Mouse (Mus musculus): ENCODE results near the gene Rwdd3. TPM values are rescaled to one million over a fixed set of nuclear protein-coding genes. Genes with fewer than 3 reads are reported as not detected.

The Rwdd3 gene
- polyA plus RNA-seq, 2 experiments from 2014 or later = 6.0 to 8.8 TPM

DNA sequence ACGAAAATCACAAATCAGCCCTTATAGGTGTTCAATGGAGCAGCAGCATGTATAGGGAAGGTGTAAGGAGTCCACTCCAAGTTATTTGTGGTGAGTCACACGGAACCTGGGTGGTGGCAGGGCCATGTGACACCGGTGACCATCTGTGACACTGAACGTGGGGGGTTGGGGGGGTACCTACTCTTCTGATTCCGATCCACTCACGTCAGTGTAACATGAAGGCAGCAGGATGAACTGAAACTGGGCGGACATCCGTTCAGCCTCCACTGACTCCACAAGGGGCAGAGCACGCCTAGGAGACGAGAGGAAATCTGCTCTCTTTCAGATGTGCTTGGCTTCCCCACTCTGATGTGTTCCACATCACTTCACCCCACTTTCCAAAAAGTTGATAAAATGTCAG lies 11.9 kb downstream of the Rwdd3 start:
- ATAC-seq = no peak

DNA sequence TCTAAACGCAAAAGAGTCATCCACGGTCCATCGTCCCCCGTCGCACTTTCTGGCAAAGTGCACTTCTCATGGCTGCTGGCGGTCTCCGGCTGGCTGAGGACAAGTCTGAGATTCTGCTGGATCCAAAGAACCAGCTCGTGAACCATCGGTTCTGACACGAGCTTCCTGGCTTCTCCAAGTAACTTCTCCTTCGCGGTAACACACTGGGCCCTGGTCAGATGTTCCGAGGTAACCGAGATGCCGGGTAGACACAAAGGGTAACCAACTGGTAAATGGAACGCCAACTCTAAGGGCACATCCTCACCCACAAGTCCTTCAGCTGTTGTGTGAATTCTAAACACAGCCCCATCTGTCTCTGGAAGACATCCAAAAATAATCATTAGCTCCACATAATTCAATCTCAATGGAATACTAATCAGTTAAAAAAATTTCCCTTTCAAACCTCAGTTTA lies 12.6 kb downstream of the Rwdd3 start:
- no peak for ATAC-seq

DNA sequence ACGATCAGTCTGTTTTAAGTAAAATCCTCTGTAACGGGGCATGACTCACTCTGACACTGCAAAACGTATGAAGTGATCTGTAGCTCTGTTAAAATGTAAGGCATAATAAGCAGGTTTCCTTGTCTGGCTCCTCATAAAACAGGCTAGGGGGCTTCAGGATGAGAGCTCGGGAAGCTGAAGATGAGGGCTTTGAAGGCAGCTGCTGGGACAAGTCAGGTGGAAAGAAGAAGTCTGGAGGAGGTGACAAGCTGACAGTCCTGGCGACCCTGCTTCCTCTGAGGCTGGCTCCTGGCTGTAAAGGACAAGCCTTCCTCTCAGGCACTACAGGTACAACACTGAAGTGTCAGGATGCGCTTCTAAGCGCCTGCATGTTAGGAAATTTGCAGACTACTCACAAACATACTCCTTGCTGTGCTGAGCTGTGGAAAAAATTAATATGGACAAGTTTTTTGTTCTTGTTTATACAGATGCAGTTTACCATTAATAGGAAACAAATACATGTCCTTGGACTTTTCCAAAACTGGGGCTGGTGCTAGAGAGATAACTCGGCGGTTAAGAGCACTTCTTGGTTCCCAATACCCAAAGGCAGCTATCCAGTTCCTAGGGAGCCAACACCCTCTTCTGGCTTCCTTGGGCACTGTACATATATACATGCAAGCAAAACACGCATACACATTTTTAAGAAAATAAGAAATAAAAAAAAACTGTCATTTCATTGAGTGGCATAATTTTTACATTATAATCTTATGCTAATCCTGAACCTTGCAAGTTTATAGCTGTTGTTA lies 13.8 kb downstream of the Rwdd3 start:
- ATAC-seq = no peak

DNA sequence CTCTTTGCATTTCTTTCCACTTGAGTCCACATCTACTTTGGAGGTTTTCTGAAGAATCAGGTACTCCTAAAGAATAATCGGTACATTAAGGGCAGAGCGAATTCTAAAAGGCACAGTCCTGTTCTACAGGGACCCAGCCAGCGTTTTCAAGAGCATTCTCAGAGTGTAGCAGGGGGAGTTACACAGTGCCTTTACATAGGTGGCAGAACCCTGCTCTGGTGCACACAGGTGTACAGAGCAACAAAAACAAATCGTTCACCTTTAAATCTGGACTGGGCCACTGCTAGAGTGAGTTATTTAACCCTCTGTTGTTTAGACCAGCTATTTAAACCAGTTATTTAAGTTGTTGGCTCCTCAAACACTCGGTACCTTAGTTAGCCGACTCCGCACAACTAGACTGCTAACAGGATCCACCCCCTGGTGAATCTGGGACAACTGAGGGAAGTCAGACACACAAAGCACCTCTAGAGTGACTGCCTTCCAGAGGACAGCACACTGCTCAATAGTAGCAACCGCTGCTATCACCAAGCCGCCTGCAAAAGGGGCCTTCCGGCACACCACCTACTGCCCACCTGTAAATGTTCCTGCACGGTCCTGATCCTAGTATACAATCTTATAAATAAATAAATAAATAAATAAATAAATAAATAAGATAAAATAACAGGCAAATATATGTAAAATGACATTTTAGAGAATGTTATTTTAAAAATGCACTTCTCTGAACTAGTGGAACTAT lies 14.9 kb downstream of the Rwdd3 start:
- no peak for ATAC-seq

DNA sequence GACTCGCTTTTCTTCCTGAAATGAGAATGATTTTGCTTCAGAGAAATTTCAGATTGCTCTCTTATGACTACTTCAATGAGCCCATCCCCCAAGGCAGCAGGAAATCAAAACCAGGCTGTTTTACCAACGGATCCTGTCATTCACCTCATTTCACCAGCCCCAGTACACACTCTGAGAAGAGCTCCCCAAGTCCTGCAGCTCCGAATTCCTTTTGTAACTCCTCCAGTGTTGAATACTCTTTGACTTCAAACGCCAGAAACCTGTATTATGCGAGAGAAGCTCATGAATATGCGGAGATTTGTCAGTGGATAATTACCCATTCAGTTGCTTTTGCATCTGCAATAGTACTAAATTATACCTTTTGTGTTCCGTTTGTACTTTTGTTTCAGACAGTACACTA lies 15.5 kb downstream of the Rwdd3 start:
- no peak for ATAC-seq

DNA sequence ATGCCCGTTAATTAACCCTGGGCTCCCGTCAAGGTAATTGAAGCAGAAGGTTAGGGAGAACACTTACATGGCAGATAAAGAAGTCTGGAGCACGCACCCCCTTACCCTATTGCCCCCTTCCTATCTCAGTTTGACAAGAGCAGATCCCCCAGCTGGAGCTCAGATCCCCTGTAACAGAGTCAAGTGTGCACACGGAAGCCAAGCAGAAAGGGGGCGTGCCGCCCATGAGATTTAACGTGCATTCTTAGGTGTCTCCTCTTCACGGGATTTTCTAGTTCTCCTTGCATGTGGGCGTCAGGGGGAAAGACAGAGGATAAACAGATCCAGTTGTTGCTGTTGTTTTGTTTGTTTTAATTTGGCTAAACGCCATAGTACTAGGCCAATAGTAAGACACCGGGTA lies 37.6 kb downstream of the Rwdd3 start:
- no peak for ATAC-seq

DNA sequence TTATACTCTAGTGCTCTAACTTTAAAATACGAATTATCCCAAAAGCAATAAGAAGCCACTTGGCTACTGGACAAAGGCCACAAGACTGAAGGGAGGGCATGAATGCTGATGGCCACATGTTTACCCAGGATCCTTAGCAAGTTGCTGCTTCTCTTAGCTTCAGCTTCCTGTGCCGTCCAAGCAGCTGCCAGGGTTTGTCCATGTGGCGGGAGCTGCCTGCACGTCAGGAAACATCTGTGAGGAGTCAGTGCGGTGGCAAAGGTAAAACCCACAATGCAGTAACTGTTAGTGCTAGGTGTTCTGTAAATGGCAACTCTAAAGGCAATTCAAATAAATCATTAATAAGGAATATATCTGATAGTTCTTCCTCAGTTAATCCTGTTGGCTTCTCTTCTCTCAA lies 38.5 kb downstream of the Rwdd3 start:
- no peak for ATAC-seq

DNA sequence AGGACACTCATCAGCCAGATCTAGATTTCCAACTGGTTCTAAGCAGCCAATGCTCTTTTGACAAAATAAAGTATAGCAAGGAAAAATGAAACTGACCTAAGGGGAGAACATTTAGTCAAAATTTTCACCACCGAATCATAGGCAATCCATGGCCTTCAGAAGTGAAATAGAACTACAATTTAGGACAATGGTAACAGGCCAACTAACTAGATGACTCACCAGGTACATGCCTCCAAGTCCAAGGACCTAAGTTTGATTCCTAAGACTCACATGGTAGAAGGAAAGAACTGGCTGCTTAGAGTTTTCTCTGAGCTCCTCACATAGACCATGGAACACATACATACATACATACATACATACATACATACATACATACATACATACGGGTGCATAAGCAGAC lies 44.3 kb downstream of the Rwdd3 start:
- no peak for ATAC-seq

DNA sequence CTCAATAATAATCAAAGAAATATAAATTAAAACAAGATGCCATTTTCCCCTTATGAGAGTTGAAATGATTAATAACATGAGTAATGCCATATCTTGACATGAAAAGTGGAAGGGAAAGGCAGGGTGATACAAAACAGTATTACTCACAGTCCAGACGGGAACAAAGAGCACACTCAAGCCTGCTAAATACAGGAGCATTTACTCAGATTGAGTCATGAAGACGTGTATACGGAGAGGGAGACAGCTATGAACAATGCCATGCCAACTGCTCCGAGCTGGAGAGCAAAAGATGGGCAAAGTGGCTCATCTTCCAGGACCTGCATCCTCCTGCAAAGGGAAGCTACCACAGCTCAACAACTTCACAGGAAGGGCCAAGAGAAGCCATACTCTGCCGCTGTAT lies 45.0 kb downstream of the Rwdd3 start:
- no peak for ATAC-seq

DNA sequence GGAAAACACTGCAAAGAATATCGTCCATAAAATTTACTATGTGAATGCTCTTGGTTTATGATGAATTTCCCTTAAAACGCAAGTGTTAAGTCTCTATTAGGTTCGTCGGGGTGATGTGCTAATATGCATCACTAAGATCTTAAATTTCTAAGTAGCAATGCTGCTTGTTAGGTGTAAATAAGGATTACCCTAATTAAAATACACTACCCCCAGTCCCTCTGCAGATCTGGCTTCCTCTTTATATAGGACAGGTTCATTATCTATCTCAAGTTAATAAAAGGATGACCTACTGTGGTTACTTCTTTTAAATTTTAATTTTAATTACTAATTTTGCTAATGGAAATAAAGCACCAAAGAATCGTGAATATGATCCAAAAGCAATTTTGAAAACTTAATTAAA lies 50.4 kb downstream of the Rwdd3 start:
- no peak for ATAC-seq

DNA sequence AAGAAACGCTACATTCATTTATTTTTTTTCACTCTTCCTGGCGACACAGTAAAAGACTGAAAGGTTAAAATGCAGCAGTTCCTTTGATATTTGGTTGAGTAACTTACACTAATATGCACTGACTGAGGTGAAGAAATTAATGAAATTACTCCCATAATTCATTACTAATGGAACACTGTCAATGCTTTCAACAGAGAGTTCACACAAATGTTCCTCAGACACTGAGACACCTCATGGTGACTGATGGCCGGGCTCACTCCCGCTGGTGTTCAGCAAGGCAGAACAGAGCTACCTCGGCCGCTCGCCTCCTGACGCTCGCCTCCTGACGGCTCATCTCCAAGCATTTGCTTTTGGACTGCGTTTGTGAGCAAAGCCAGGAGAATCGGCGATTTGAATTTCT lies 54.9 kb downstream of the Rwdd3 start:
- no peak for ATAC-seq

DNA sequence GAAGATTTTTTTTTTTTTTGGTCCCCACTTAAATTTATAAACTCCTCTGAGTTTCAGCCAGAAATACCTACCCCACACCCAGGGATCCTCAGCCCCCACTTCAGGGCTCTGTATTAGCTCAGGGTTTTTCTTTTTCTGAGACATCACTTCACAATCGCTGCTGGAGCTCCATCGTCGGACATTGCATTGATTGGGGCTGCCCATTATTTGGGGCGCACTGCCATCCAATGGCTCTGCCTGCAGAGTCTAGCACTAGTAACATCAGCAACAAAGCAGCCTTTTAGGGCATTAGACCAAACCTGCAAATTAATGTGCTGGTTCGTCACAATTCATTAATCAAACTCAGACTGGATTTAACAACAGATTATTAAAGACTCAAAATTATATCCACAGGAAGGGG lies 55.4 kb downstream of the Rwdd3 start:
- no peak for ATAC-seq

DNA sequence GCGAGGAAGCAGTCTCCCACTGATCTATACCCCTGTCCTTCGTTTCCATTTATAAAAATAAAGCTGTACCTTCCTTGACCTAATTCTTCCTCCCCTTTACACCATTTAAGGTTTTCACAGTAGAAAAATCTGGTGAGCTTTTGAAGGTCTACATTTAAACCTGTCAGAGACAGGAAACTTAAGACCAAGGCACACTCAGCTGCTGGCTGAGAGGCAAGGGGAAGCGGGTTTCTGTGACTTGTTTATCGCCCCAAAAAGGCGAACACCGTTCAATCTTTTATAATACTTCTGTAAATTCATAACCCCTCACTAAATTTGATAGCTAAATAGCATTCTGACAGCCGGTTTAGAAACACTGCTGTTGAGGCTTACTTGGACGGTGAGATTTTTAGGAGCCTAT lies 60.4 kb downstream of the Rwdd3 start:
- no peak for ATAC-seq

DNA sequence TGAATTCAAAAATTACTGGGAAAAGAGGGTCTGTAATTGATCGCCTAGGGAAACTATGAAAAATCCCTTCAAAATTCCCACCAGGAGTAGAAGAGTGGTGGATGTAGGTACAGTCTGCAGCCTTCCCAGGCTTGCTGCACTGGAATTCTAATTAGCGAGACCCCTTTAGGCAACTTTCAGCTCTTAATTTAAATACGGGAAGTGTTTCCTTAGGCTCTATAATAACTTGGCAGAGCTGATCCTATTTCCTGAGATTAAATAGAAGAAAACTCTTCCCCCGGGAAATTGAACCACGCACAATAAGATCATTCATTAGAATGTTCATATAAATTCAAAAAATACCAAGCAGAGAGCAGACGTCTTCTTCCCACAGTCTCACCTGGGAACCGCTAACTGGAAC lies 61.1 kb downstream of the Rwdd3 start:
- no peak for ATAC-seq

DNA sequence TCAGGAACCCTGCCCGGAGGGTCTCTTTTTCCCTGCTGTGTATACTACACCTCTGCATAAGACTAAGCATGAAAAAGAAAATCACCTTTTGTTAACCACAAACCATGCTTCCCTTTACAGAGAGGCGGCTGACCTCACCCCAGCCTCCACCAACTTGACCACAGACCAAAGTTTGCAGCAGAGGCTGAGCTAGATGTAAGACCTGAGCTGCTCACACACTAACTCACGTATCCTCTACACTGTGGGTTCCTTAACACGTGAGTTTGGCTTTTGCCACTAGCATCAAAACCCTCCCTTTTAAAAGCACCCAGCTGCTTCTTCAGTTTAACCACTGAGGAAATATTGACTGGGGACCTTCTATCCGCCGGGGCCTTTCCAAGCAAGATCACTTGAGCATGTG lies 64.0 kb downstream of the Rwdd3 start:
- ATAC-seq = no peak

DNA sequence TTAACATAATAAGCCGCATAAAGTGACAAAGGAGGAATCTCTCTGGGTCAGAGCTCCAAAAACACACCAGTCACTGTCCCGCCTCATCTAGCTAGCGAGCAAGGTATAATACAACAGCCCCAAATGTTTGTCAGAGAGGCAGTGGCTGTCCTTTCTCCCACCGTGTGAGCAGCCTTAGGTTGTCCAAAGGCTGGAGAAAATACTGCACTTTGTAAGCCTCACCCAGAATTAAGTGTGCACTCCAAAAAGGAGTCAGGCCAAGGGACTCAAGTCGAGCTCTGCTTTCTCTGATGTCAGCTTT lies 66.1 kb downstream of the Rwdd3 start:
- no peak for ATAC-seq

Other genes starting within 250 kb of the Rwdd3 start
- gene Tmem56, start 111.4 kb upstream of the Rwdd3 start, polyA plus RNA-seq (2017; shearing (Covaris generic)) = not detected
- gene Alg14, start 120.1 kb upstream of the Rwdd3 start, polyA plus RNA-seq (2017; shearing (Covaris generic)) = 10 to 100 TPM; 15.5 to 29.5 TPM